Mouse (Mus musculus): ENCODE data around the gene Gga1. TPM values are rescaled to one million over a fixed set of nuclear protein-coding genes. Genes with fewer than 3 reads are reported as not detected.
A peak's percentile ranks its signal among the peaks of the same experiment; 100 is the strongest.

Gga1 gene
- total and polyA plus RNA-seq, 3 experiments = 42.2 to 52.7 (median 44.4) TPM

- no peaks in the 10 kb centered on the region for H3K36me3 ChIP-seq (ENCODE audit: control insufficient read depth, insufficient read depth, low read length)
- intact Hi-C loops (cut with DNase I) = no loop called here
- no peak for DNase-seq
- H3K27ac ChIP-seq = no peak overlapping the region
- no peaks in the 10 kb centered on the region for H3K27me3 ChIP-seq (ENCODE audit: control insufficient read depth, insufficient read depth, low read length)
- TF ChIP-seq POLR2A (IDR thresholded peaks at IDR 0.05; ENCODE audit: insufficient read depth, low read depth, low read length) = no peak
- H3K79me2 ChIP-seq (replicated peaks; ENCODE audit: control insufficient read depth, insufficient read depth, low read length) = no peaks in the 10 kb centered on the region
- peaks cover 2% of the 10 kb centered on the region for H3K4me1 ChIP-seq (ENCODE audit: control insufficient read depth, insufficient read depth, low read length)
- no peak overlapping the region for H3K4me3 ChIP-seq
- 87% methylated on average over 3 of the region's 3 CpGs for WGBS
- H3K9ac ChIP-seq (ENCODE audit: low read depth, low read length) = no peak overlapping the region
Measured at GRCm38 (mm10) chr15:78896149-78896548, 19.2 kb downstream of the Gga1 start.

DNA sequence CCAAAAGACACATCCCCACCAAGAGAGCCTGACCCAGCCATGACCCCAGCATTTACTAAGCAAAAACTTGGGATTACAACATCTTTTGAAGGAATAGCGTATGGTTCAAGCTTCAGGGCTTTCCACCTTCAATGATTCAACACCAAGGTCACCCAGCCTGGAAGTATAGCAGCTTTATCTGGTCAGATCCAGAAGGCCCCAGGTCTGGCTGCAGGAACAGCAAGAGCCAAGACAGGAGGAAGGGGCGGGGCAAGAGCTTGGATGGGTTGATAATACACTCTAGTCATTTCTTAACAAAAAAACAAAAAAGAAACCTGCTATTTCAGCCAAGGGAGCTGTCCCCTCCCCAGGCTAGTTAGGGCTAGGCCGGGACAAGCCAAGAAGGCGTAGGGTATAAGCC lies 20.5 kb downstream of the Gga1 start:
- Histone ChIP-seq H3K79me2 (replicated peaks; ENCODE audit: control insufficient read depth, insufficient read depth, low read length) (no peaks in the 10 kb centered on the region), H3K4me1 (ENCODE audit: control insufficient read depth, insufficient read depth, low read length) (peaks cover 2% of the 10 kb centered on the region), H3K4me3 (no peak overlapping the region), H3K27me3 (ENCODE audit: control insufficient read depth, insufficient read depth, low read length) (no peaks in the 10 kb centered on the region), H3K27ac (no peak overlapping the region), H3K36me3 (ENCODE audit: control insufficient read depth, insufficient read depth, low read length) (no peaks in the 10 kb centered on the region), H3K9ac (ENCODE audit: low read depth, low read length) (no peak overlapping the region)
- no peak for TF ChIP-seq POLR2A (IDR thresholded peaks at IDR 0.05; ENCODE audit: insufficient read depth, low read depth, low read length)
- TF ChIP-seq EP300 (IDR thresholded peaks at IDR 0.05; ENCODE audit: insufficient read depth, low read depth, low read length) = no peak
- no peak for TF ChIP-seq CTCF (IDR thresholded peaks at IDR 0.05)
- intact Hi-C loops (cut with DNase I) = no loop called here
- 80% methylated on average over 4 of the region's 4 CpGs for WGBS
- no peak for DNase-seq

GRCm38 (mm10) chr15:78898507-78899001 lies 21.6 kb downstream of the Gga1 start:
- H3K79me2 ChIP-seq (replicated peaks; ENCODE audit: control insufficient read depth, insufficient read depth, low read length) = no peaks in the 10 kb centered on the region
- DNase-seq = no peak
- TF ChIP-seq EP300 (IDR thresholded peaks at IDR 0.05; ENCODE audit: insufficient read depth, low read depth, low read length) = no peak
- no peak for TF ChIP-seq CTCF (IDR thresholded peaks at IDR 0.05)
- no peak for TF ChIP-seq POLR2A (IDR thresholded peaks at IDR 0.05; ENCODE audit: insufficient read depth, low read depth, low read length)
- no peaks in the 10 kb centered on the region for H3K36me3 ChIP-seq (ENCODE audit: control insufficient read depth, insufficient read depth, low read length)
- no peak overlapping the region for H3K9ac ChIP-seq (ENCODE audit: low read depth, low read length)
- 64% methylated on average over 6 of the region's 6 CpGs for WGBS
- no peak overlapping the region; the same call in 1 of the 2 replicates for H3K27ac ChIP-seq
- intact Hi-C loops (cut with DNase I) = no loop called here
- H3K4me1 ChIP-seq (ENCODE audit: control insufficient read depth, insufficient read depth, low read length) = peaks cover 4% of the 10 kb centered on the region
- no peak overlapping the region for H3K4me3 ChIP-seq
- no peaks in the 10 kb centered on the region for H3K27me3 ChIP-seq (ENCODE audit: control insufficient read depth, insufficient read depth, low read length)

DNA sequence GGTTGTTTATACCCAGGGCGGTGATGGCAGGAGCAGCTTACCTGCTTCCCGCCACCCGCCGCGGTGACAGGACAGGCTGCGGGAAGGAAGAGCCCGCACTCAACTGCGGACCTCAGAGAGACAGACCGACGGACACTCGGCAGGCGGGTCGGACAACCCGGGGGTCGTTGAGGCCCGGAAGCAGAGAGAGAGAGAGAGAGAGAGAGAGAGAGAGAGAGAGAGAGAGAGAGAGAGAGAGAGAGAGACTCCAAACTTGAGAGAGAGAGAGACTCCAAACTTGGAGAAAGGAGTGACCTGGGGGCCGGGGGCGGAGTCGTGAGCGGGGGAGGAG lies 22.4 kb downstream of the Gga1 start, which contains the start of gene Gm49510:
Gene Gm49510 (plus strand): TSS at position 259 of the 331 bp plus-strand sequence.
- H3K4me1 ChIP-seq (ENCODE audit: control insufficient read depth, insufficient read depth, low read length) = peaks cover 4% of the 10 kb centered on the region
- peak within 1 kb of the TSS; percentile 62 for H3K27ac ChIP-seq
- WGBS = 10% methylated on average over 20 of the region's 20 CpGs
- H3K36me3 ChIP-seq (ENCODE audit: control insufficient read depth, insufficient read depth, low read length) = no peaks in the 10 kb centered on the region
- peak within 1 kb of the TSS; percentile 82 for H3K9ac ChIP-seq (ENCODE audit: low read depth, low read length)
- no peaks in the 10 kb centered on the region for H3K79me2 ChIP-seq (replicated peaks; ENCODE audit: control insufficient read depth, insufficient read depth, low read length)
- H3K4me3 ChIP-seq = peak within 1 kb of the TSS; percentile 69
- no peak for TF ChIP-seq CTCF (IDR thresholded peaks at IDR 0.05)
- TF ChIP-seq POLR2A (IDR thresholded peaks at IDR 0.05; ENCODE audit: insufficient read depth, low read depth, low read length) = no peak
- no peak for TF ChIP-seq EP300 (IDR thresholded peaks at IDR 0.05; ENCODE audit: insufficient read depth, low read depth, low read length)
- intact Hi-C loops (cut with DNase I) = no loop called here
- peak in 1 of 2 experiments; percentile 44 for DNase-seq
- H3K27me3 ChIP-seq (ENCODE audit: control insufficient read depth, insufficient read depth, low read length) = no peaks in the 10 kb centered on the region

DNA sequence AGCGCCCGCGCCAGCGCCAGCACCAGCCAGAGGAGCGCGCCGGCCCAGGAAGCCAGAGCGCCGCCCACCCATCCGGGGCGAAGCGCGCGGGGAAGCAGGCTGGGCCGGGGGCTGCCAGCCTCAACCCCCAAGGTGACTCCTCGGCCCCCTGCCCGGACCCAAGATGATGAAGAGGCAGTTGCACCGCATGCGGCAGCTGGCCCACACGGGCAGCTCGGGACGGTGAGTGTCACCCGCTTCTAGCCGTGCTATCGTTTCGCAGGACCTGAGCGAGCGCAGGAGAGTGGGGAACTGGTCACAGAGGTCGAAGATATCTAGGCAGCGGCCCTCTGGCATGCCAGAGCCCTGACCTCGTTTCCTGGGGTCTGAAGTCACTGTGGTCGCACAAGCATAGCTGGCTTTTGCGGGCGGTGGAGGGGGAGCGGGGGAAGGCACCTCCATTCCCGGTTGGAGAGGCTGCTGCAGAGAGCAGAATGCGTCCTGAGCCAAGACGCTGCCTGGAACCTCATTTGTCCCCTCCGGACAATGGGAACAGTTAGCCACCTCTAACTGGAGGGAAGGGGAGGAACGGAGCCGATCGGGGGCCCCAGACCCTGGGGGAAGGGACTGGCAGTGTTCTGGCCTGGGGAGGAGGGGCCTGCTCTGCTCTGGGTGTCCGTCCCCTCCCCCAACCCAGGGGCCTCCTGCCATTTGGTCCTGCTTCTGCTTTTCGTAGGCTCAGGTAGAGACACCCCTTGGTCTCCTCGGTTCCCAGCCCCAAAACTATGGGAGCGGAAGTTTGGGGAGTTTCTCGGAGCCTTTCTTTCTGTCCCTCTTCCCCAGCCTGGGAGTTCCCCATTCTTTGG lies 23.0 kb downstream of the Gga1 start, which contains the start of gene Sh3bp1:
Gene Sh3bp1 (plus strand): TSS at position 29 of the 845 bp plus-strand sequence.
- peak within 1 kb of the TSS; percentile 82 for H3K9ac ChIP-seq (ENCODE audit: low read depth, low read length)
- peak within 1 kb of the TSS; percentile 62 for H3K27ac ChIP-seq
- intact Hi-C loops (cut with DNase I) = no loop called here
- no peaks in the 10 kb centered on the region for H3K36me3 ChIP-seq (ENCODE audit: control insufficient read depth, insufficient read depth, low read length)
- DNase-seq = peak; percentile 80 to 82
- WGBS = 4% methylated on average over 46 of the region's 47 CpGs
- H3K27me3 ChIP-seq (ENCODE audit: control insufficient read depth, insufficient read depth, low read length) = no peaks in the 10 kb centered on the region
- TF ChIP-seq CTCF (IDR thresholded peaks at IDR 0.05) (no peak), POLR2A (IDR thresholded peaks at IDR 0.05; ENCODE audit: insufficient read depth, low read depth, low read length) (peak; percentile 49; the same call in 1 of the 2 replicates)
- peaks cover 4% of the 10 kb centered on the region for H3K4me1 ChIP-seq (ENCODE audit: control insufficient read depth, insufficient read depth, low read length)
- peak within 1 kb of the TSS; percentile 69 for H3K4me3 ChIP-seq
- no peaks in the 10 kb centered on the region for H3K79me2 ChIP-seq (replicated peaks; ENCODE audit: control insufficient read depth, insufficient read depth, low read length)

Data from heart, adult 2 months (tissue).